Mouse (Mus musculus) frontal cortex, adult 2 months (tissue): Measurements from ENCODE around the gene Robo1. TPM values are rescaled to one million over a fixed set of nuclear protein-coding genes. Genes with fewer than 3 reads are reported as not detected.
A peak's percentile ranks its signal among the peaks of the same experiment; 100 is the strongest.

ENCODE experiments used
- DNase-seq, 2 experiments: peaks; one replicate each; pipeline ENCODE4 v3.0.0; 2022; ENCODE audit warnings: low spot score in 1 of 2; ENCODE audit errors: extremely low spot score in 1 of 2
- polyA plus RNA-seq: library from polyadenylated mRNA; depleted of rRNA; stranded (reverse); fragments of >200 nt; gene quantifications from 2 replicates; pipeline ENCODE4 v1.2.3, GENCODE M21; 2012; rRNA removed

Robo1 gene
- polyA plus RNA-seq: 13.8 and 15.1 TPM in 2 replicates

- DNase-seq: peak in 1 of 2 experiments; percentile 32
Measured at GRCm38 (mm10) chr16:72307537-72308330, at the start of gene Robo1. Robo1 (plus strand) TSS chr16:72308306.

- DNase-seq: no peak
Measured at GRCm38 (mm10) chr16:72267839-72268238, 40.3 kb upstream of the Robo1 start.

GRCm38 (mm10) chr16:72276390-72277074 lies 31.6 kb upstream of the Robo1 start:
- no peak for DNase-seq

GRCm38 (mm10) chr16:72308331-72308668 lies 194 bp downstream of the Robo1 start:
- DNase-seq: peak in 1 of 2 experiments; percentile 30

- no peak for DNase-seq
Measured at GRCm38 (mm10) chr16:72327321-72327720, 19.2 kb downstream of the Robo1 start.

GRCm38 (mm10) chr16:72328579-72328978 lies 20.5 kb downstream of the Robo1 start:
- DNase-seq: no peak

- no peak for DNase-seq
Measured at GRCm38 (mm10) chr16:72337757-72338156, 29.7 kb downstream of the Robo1 start.

GRCm38 (mm10) chr16:72350422-72350821 lies 42.3 kb downstream of the Robo1 start:
- DNase-seq: no peak

GRCm38 (mm10) chr16:72356515-72357357 lies 48.6 kb downstream of the Robo1 start:
- peak in 1 of 2 experiments; percentile 78 for DNase-seq

GRCm38 (mm10) chr16:72376896-72377295 lies 68.8 kb downstream of the Robo1 start:
- DNase-seq: no peak

- DNase-seq: no peak
Measured at GRCm38 (mm10) chr16:72381819-72382218, 73.7 kb downstream of the Robo1 start.

- no peak for DNase-seq
Measured at GRCm38 (mm10) chr16:72383566-72383965, 75.5 kb downstream of the Robo1 start.

GRCm38 (mm10) chr16:72393512-72393911 lies 85.4 kb downstream of the Robo1 start:
- DNase-seq: no peak

GRCm38 (mm10) chr16:72398811-72399210 lies 90.7 kb downstream of the Robo1 start:
- DNase-seq: no peak

GRCm38 (mm10) chr16:72402381-72402780 lies 94.3 kb downstream of the Robo1 start:
- DNase-seq: no peak

GRCm38 (mm10) chr16:72409820-72410219 lies 101.7 kb downstream of the Robo1 start:
- DNase-seq: no peak

GRCm38 (mm10) chr16:72411669-72412270 lies 103.7 kb downstream of the Robo1 start:
- DNase-seq: no peak

GRCm38 (mm10) chr16:72412879-72413278 lies 104.8 kb downstream of the Robo1 start:
- no peak for DNase-seq

- no peak for DNase-seq
Measured at GRCm38 (mm10) chr16:72419328-72420066, 111.4 kb downstream of the Robo1 start.

GRCm38 (mm10) chr16:72422426-72422825 lies 114.3 kb downstream of the Robo1 start:
- no peak for DNase-seq
